Mouse (Mus musculus): ENCODE results near the gene Tcerg1l.

The Tcerg1l gene

DNA sequence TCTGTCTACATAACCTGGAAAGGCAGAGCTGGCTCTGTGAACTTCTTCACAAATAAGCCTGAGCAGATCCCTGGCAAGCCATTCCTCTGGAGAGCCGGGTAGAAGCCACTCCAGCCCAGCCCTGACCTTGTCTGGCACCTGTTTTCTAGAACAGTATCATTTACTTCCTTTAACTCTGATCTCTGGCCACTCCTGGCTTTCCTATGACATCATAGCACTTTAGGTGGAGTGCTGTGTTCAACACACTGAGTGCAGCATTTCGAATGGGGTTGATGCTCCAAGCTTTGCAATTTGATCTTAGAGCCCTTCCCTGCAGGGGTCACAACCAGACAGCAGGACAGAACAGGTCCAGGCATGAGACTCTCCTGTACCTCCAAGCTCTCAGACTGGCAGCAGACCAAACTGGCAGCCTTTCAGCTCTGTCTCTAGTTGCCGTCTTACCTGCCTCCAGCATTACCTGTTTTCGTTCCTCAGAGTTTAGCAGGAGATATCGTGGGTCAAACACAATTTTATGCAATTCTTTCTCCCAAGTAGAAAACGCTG lies 179.9 kb downstream of the Tcerg1l start:
- DNase-seq = peak; percentile 21

DNA sequence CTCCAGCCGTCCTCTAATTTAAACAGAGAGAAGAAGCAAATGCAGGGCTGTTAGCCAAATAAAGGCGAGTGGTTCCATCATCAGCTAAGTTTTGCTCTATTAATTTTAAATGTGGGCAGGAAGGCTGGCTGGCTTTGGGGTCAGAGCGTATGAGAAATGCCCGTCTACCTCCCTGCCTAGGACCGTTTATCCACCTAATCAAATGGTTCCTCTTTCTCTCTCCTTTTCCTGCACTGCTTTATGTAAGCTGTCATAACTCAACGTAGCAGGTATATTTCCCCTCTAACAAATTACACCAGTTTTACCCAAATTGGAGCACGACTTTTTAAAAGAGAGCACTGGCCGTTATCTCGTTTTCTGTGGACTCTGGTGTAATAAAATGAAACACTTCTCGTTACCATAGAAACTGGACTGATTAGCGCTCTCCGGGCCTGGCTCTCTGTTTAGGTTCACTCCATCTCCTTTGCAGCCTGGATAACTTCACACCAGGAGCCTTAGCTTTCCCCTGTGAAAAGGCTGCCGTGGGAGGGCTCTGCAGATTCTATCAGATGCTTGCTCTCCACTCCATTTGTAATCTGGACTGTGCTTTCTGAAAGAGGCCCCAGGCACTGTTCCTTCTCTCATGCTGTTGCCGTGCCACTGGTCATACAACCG lies 182.2 kb downstream of the Tcerg1l start:
- no peak for DNase-seq

DNA sequence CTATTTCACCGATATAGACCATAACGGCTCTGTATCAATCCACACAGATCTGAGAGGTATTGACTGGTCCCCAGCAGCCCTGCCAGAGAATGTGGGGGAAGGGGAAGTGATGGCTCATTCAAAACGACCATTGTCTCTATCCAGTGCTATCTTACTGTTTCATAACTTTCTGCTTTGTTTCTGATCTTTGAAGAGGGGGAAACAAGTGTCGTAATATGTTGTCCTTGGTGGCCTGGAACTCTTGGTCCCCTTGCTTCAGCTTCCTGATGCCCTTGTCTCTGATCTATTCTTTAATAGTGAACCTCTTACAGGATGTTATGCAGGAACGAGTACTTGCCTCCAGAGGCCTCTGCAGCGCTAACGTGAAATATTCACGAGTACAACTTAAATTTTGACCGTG lies 182.8 kb downstream of the Tcerg1l start:
- no peak for DNase-seq

DNA sequence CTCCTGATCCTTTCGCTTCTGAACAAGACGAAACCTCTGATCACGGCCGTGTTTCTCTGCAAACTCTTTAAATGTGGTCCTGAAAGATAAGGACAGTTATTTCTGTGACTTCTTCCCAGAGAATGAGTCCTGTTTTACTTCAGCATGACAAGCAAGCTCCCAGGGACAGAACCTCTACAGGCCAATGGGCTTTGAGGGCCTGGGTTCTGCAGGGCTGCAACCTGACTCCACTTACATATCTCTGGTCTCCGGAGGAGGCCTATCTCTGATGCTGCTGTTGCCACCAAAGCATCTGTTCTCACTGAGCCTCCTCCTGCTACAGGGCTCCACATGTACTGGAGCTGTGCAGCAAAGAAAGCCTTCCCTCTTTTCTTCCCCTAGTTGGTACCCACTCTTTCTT lies 187.8 kb downstream of the Tcerg1l start:
- DNase-seq = no peak

DNA sequence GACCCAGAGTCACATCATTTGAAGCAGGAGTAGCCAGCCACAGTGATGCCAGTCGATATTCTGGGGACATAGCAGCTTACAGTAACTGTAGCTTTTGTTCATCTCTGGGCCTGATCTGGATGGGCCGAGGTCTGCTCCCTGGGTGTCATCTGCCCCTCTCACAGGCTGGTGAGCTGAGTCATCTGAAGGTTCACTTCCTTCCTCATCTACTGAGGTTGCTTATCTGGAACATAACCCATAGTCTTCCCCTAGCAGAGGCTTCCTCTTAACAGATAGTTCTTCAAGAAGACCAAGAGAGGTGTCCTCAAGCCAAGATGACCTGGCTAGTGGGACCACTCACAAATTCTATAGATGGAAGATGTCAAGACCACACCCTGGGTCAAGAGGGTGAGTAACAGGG lies 192.4 kb downstream of the Tcerg1l start:
- DNase-seq = no peak

DNA sequence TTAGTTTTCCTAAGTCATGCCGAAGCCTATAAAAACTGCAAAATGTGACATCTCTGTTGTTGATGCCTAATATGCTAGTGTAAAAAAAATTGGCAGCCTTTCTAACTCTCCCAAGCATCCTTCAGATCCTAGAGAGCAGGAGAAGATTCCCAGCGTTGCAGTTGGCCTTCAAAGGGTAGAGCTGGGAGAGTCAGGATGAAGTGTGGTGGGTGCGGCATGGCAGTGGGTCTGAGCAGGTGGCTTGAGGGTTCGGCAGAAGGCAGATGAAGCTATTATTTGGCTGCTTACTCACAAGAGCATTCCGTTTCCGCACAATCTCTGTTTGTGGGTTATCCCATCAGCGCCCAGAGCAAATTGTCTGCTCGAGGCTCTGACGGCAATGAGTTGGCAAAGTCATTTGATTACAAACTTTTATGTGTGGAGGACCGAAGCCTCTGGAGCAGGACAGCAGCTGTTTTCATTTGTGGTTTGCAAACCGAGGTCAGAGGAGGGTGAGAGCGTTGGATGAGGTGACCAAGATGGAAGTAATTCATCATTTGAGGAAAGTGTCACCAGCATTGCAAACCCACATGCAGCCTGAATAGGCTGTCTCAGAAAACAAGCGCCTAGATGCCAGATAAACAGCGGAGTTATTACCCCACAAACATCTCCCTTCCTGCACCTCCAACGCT lies 195.2 kb downstream of the Tcerg1l start:
- peak; percentile 34 for DNase-seq

DNA sequence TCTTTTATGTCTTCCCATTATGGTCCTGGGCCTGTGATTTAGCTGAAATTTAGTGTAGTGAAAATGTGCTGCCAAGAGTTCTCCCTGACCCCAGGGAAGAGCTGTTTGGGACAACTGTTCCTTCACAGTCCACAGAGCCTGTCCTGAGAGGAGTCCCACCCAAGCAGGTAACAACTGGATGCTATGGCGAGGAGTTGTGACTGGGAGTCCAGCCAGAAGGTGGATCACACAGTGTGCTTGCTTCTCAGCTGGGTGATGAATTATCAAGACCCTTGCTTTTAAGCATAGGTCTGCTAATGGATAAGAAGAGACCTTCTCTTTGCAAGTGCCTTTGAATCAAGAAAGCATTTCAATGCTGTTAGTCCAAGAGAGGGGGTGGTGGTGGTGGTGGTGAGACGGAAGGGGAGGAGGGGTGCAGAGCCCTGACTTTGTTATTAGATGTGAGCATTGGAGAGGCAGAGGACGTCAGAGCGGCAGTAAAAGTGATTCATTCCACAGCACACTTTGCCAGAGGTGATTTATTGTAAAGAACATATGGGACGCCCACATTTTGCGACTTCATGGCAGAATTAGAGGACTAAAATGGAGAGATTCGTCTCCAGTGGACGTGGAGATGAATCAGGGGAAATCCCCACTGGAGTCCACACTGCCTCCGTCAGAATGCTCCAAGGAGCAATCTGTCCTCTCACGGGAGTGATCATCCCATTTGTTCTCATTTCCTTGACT lies 198.0 kb downstream of the Tcerg1l start:
- no peak for DNase-seq

DNA sequence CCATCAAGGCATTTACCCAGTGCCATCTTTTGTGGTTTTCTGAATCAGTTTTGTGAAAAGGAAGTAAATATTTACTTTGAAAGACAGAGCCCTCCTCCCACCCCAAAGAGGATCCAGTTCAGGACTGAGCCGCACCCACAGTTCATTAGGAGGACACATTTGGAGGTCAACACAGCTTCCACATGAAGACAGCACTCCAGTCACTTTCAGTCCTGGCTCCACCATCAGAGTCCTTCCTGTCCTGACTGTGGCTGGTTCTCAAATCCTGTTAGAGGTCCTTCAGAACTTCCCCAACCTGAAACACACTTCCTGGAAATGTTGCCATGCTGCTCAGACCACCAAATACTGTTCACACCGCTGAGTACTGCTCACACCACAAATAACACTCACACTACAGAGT lies 201.4 kb downstream of the Tcerg1l start:
- DNase-seq = no peak

DNA sequence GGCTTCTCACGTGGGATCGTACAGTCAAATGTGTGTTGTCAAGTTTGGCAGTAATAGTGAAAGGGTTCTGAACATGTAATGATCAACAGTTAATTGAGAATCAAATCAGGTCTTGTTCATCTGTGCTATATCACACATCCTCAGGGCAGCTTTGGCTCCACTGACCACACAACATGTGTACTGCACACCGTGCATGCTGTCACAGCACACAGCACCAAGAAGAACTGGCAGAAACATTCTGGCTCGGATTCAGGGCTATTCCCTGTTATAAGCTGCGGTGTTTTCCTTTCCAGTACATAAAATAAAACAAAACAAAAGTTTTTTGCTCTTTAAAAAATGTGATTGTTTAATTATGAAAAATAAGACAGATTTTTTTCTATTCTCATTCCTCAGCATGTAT lies 213.3 kb downstream of the Tcerg1l start:
- no peak for DNase-seq

DNA sequence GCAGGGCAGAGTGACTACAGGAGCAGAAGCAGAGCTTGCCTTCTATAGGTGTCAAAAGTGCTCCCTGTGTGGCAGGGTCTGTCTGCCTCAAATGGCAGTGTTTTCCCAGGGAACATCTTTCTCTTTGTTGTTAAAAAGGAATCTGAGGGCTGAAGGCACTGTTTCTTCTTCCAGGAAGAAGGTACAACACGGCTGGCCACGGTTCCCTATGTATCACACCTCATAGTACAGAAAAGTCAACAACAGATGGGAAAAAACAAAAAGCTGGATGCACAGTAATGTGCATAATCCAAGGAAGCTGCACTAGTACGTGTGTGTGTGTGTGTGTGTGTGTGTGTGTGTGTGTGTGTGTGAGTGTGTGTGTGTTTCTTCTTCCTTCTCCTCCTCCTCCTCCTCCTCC lies 215.3 kb downstream of the Tcerg1l start:
- DNase-seq = no peak

DNA sequence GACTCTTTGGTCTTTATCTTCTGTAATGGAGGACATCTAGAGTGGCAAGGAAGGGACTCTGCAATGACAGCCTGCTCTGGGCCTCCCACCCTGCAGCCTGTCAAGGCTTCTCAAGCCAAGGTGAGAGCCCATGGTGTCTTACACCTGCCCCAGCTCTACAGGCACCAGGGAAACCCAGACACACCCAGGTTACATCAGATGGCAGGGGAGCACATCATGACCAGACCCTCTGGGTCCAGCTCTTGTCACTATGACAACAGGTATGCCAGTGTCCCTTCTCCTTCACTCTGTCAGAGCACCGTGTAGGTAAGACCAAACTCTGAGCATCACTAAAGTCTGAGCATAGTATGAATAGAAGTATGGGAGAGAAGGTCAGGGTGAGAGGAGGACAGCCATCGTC lies 218.9 kb downstream of the Tcerg1l start:
- no peak for DNase-seq

DNA sequence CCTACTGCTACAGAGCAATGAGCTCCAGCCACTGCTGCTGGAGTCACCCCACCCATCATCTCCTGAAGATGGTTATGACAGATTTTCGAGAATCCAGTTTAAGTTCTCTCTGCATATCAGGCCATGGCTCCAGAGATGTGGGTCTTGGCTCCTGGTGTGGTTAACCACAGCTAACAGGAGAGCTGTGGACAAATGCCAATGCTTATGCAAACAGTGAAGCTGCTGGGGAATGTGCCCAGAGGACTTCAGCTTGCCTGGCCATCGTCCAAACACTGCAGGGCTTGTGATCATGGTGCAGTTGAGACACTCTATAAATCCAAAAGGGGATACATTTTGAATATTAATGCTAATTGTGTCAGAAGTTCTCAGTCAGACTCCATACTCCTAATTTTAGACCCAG lies 221.5 kb downstream of the Tcerg1l start:
- peak; percentile 53 for DNase-seq

DNA sequence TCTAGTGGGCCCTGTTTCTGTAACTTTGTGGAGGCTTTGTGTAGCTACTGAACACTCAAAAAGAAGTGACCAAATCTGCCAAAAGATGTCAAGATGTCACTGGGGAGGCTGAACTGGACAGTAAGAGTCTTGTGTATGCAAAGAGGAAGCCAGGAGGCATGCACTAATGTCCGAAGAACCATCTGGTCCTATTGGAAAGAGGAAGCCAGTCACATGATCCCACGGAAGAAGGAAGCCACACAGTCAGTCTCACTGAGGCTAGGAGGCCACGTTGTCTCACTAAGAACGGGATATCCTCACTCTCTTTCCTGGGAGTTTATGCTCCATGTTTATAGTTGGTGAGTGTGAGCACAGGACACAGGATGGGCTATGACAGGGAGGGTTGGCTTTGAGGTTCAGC lies 227.1 kb downstream of the Tcerg1l start:
- DNase-seq = no peak
